ENCODE assay signal across 8 mouse cellular contexts in the genomic region with DNA sequence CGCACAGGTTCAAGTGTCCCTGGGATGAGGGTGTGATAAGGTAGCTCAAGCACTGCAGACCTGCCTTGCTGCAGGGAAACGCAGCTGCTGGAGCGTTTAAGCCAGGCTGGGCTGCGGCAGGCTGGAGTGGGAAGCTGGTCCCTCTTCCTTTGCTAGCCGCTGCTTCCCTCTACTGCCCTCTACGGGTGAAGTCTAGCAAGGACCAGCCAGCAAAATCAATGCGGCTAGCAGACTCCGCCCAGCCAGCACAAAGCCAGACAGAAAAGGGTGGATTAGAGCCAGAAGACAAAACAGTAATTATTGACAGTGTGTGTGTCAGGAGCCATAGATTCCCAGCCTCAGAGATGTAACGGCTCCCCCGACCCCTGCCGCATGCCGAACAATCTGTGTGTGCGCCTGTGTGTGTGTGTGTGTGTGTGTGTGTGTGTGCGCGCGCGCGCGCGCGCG.
DNase-seq lines count a peak whose midpoint lies in the region; ATAC-seq and TF ChIP-seq lines count a peak whose summit lies in the region.

No protein-coding gene starts in this region.

- in situ Hi-C loops in ES-E14 (cut with MboI; ENCODE audit: low sequenced_read_pairs in 2 of 2, unreplicated experiment in 2 of 2) = loop anchor here in 1 of 2 experiments (25.0 kb wide), 1 partner anchor 186 kb away; no protein-coding TSS in a partner anchor

- H3K27ac ChIP-seq in ES-E14 (ENCODE audit: insufficient read depth, low read depth, low read length, poor library complexity, severe bottlenecking) = no peak overlapping the region
- H3K27ac ChIP-seq in forebrain, postnatal 0 days (ENCODE audit: low read depth, low read length) = peak overlapping the region; percentile 89
- no peak overlapping the region for H3K27ac ChIP-seq in lung, embryonic 14.5 days (ENCODE audit: low read depth)
- no peak overlapping the region for H3K27ac ChIP-seq in thymus, adult 2 months (ENCODE audit: control insufficient read depth, insufficient read depth, low read length)

- peak overlapping the region; percentile 48 to 72 for H3K4me3 ChIP-seq in ES-E14 (ENCODE audit: insufficient read depth in 1 of 2, low read depth in 1 of 2, low read length in 2 of 2, poor library complexity in 1 of 2, severe bottlenecking in 1 of 2)
- peak overlapping the region; percentile 35 for H3K4me3 ChIP-seq in forebrain, postnatal 0 days (ENCODE audit: low read depth, low read length)
- H3K4me3 ChIP-seq in lung, embryonic 14.5 days (ENCODE audit: low read depth, low read length) = peak overlapping the region; percentile 26
- H3K4me3 ChIP-seq in thymus, adult 2 months (ENCODE audit: control insufficient read depth, insufficient read depth, low read length) = peak overlapping the region; percentile 45; the same call in 1 of the 2 replicates

- H3K4me2 ChIP-seq in forebrain, postnatal 0 days (ENCODE audit: low read depth) = peak overlapping the region; percentile 45
- H3K4me2 ChIP-seq in lung, embryonic 14.5 days = peak overlapping the region; percentile 48

- 41% methylated on average over 22 of the region's 22 CpGs for WGBS in forebrain, postnatal 0 days
- 49% methylated on average over 22 of the region's 22 CpGs for WGBS in lung, embryonic 14.5 days
- WGBS in thymus, adult 2 months = 40% methylated on average over 22 of the region's 22 CpGs

- H3K27me3 ChIP-seq in forebrain, postnatal 0 days (ENCODE audit: insufficient read depth, low read length) = no peaks in the 10 kb centered on the region
- no peaks in the 10 kb centered on the region for H3K27me3 ChIP-seq in lung, embryonic 14.5 days (ENCODE audit: insufficient read depth, low read length)
- H3K27me3 ChIP-seq in thymus, adult 2 months (ENCODE audit: control insufficient read depth, insufficient read depth, low read length) = no peaks in the 10 kb centered on the region

- no peaks in the 10 kb centered on the region for H3K9me3 ChIP-seq in ES-E14 (ENCODE audit: control insufficient read depth, insufficient read depth, low read depth, low read length)
- no peaks in the 10 kb centered on the region for H3K9me3 ChIP-seq in forebrain, postnatal 0 days (ENCODE audit: low read length)
- H3K9me3 ChIP-seq in lung, embryonic 14.5 days (ENCODE audit: low read depth, low read length) = no peaks in the 10 kb centered on the region

- TF ChIP-seq POLR2A in thymus, adult 2 months (IDR thresholded peaks at IDR 0.05; ENCODE audit: control insufficient read depth, extremely low read depth, insufficient read depth, low read length, poor library complexity) = no peak

- ATAC-seq in forebrain, postnatal 0 days = peak; percentile 93
- peak; percentile 91 for ATAC-seq in lung, embryonic 14.5 days (ENCODE audit: insufficient read depth)

- H3K36me3 ChIP-seq in ES-E14 (ENCODE audit: control insufficient read depth, insufficient read depth, low read length, poor library complexity, severe bottlenecking) = no peaks in the 10 kb centered on the region
- no peaks in the 10 kb centered on the region for H3K36me3 ChIP-seq in forebrain, postnatal 0 days (ENCODE audit: insufficient read depth)
- H3K36me3 ChIP-seq in lung, embryonic 14.5 days (ENCODE audit: insufficient read depth) = no peaks in the 10 kb centered on the region
- no peaks in the 10 kb centered on the region for H3K36me3 ChIP-seq in thymus, adult 2 months (ENCODE audit: control insufficient read depth, insufficient read depth, low read length)

- DNase-seq in ES-E14 (ENCODE audit: low read depth, low spot score) = peak; percentile 69
- peak; percentile 80 to 81 for DNase-seq in cerebellum, adult 18-20 months
- peak; percentile 93 for DNase-seq in forebrain, postnatal 0 days
- DNase-seq in heart, postnatal 4 days = peak; percentile 88
- peak; percentile 76 to 79 for DNase-seq in layer of hippocampus, adult 8-10 months (ENCODE audit: low spot score in 2 of 2)
- DNase-seq in lung, embryonic 14.5 days = peak; percentile 90
- DNase-seq in ovary, adult 18-20 months (ENCODE audit: low spot score) = peak; percentile 62
- DNase-seq in thymus, adult 2 months = peak; percentile 55

- H3K4me1 ChIP-seq in ES-E14 (ENCODE audit: control insufficient read depth in 2 of 2, insufficient read depth in 2 of 2, low read length in 2 of 2, poor library complexity in 1 of 2) = peaks cover 0 to 4% of the 10 kb centered on the region in 2 experiments; a peak in 1 of 4 replicates
- H3K4me1 ChIP-seq in forebrain, postnatal 0 days (ENCODE audit: insufficient read depth) = no peaks in the 10 kb centered on the region
- H3K4me1 ChIP-seq in lung, embryonic 14.5 days (ENCODE audit: insufficient read depth) = no peaks in the 10 kb centered on the region
- no peaks in the 10 kb centered on the region for H3K4me1 ChIP-seq in thymus, adult 2 months (replicated peaks; ENCODE audit: control insufficient read depth, insufficient read depth, low read length)

- peak; percentile 88 for TF ChIP-seq CTCF in forebrain, postnatal 0 days (IDR thresholded peaks at IDR 0.05; ENCODE audit: low read depth)
- peak; percentile 83 for TF ChIP-seq CTCF in lung, embryonic 14.5 days (IDR thresholded peaks at IDR 0.05; ENCODE audit: low read depth)
- peak; percentile 64; the same call in 1 of the 2 replicates for TF ChIP-seq CTCF in thymus, adult 2 months (IDR thresholded peaks at IDR 0.05; ENCODE audit: borderline replicate concordance, control insufficient read depth, extremely low read depth, insufficient read depth, low read length, poor library complexity)

- H3K9ac ChIP-seq in ES-E14 (ENCODE audit: insufficient read depth, low read depth, low read length, poor library complexity, severe bottlenecking) = no peak overlapping the region
- peak overlapping the region; percentile 43 for H3K9ac ChIP-seq in forebrain, postnatal 0 days
- no peak overlapping the region; the same call in 1 of the 2 replicates for H3K9ac ChIP-seq in lung, embryonic 14.5 days

TF ChIP-seq in ES-E14, 5 proteins besides CTCF, POLR2A, EP300 and RAD21:
- no peak for TF ChIP-seq ZNF384 (IDR thresholded peaks at IDR 0.05; ENCODE audit: low read depth, low read length)
- TF ChIP-seq ZC3H11A (IDR thresholded peaks at IDR 0.05; ENCODE audit: borderline replicate concordance, low read depth, low read length) = peak; percentile 35; the same call in 1 of the 2 replicates
- no peak for TF ChIP-seq MAFK (IDR thresholded peaks at IDR 0.05; ENCODE audit: insufficient read depth, low read depth, low read length)
- no peak for TF ChIP-seq CHD2 (IDR thresholded peaks at IDR 0.05; ENCODE audit: low read depth, low read length)
- TF ChIP-seq HCFC1 (IDR thresholded peaks at IDR 0.05; ENCODE audit: borderline replicate concordance, insufficient read depth, low read length) = no peak
